Mouse (Mus musculus) hindbrain, embryonic 10.5 days (tissue): ENCODE measurements at regions not wholly inside any gene's neighbourhood (a gene's known extent, or its start where the extent isn't known, plus 50 kb on each side); places are given as distances from the start of the nearest gene placed in this dataset.

ENCODE experiments used
- DNase-seq: peaks from one replicate; pipeline ENCODE4 v3.0.0-alpha.2; 2017; ENCODE audit warnings: low spot score
- H3K27ac ChIP-seq: fragments of 300-500 bp; sonication (generic); 2 replicates; pipeline ENCODE4 v1.5.1; 2016; ENCODE audit warnings: mild to moderate bottlenecking, moderate library complexity
- H3K27me3 ChIP-seq: fragments of 300-500 bp; sonication (generic); 2 replicates; pipeline ENCODE4 v1.6.1; 2016; ENCODE audit warnings: mild to moderate bottlenecking; ENCODE audit not compliant: poor library complexity, insufficient read depth, severe bottlenecking
- H3K36me3 ChIP-seq: fragments of 300-500 bp; sonication (generic); 2 replicates; pipeline ENCODE4 v1.6.1; 2016; ENCODE audit warnings: mild to moderate bottlenecking, moderate library complexity
- H3K4me1 ChIP-seq: fragments of 300-500 bp; sonication (generic); replicated peaks from 2 replicates; pipeline ENCODE4 v1.6.1; 2016; ENCODE audit warnings: mild to moderate bottlenecking
- H3K4me3 ChIP-seq: fragments of 300-500 bp; sonication (generic); 2 replicates; pipeline ENCODE4 v1.5.1; 2016; ENCODE audit warnings: mild to moderate bottlenecking, moderate library complexity
- H3K9me3 ChIP-seq: fragments of 300-500 bp; sonication (generic); 2 replicates; pipeline ENCODE4 v1.6.1; 2016; ENCODE audit warnings: mild to moderate bottlenecking, moderate library complexity
- WGBS: fragments of 180-500 bp; shearing (Covaris S2); methylation state at CpG from one replicate; pipeline ENCODE4 v1.1.7; 2016; 5-methylcytosine and 5-hydroxymethylcytosine counted together

- Histone ChIP-seq H3K9me3 (no peaks in the 10 kb centered on the region), H3K27ac (no peak overlapping the region), H3K36me3 (no peaks in the 10 kb centered on the region), H3K4me3 (no peak overlapping the region), H3K4me1 (no peaks in the 10 kb centered on the region), H3K27me3 (no peaks in the 10 kb centered on the region)
- no peak for DNase-seq
- 87% methylated on average over 2 of the region's 2 CpGs for WGBS
Measured at GRCm38 (mm10) chr13:16325661-16326060, 314.0 kb downstream of the Inhba start.

DNA sequence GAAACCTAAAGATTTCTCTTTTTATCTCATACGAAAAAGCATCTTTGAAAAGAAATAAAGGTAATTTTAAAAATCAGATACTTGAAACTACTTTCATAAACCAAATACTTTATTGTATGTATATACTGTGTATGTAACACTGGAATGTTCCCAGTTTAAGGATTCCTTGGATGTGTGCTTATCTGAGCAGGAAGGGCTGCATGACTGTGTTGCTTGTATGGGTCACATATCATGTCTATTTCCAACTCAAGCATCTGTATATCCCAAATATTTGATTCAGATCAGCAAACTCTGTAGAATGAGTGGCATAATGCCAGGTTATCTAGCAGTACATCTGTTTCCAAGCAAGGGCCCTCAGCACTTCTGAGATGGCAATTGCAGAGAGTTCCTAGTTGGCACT, 330.1 kb downstream of the Inhba start:
- H3K9me3 ChIP-seq: no peaks in the 10 kb centered on the region
- H3K27ac ChIP-seq: no peak overlapping the region
- no peaks in the 10 kb centered on the region for H3K36me3 ChIP-seq
- no peak overlapping the region for H3K4me3 ChIP-seq
- H3K27me3 ChIP-seq: no peaks in the 10 kb centered on the region
- 88% methylated on average over 1 of the region's 1 CpGs for WGBS
- H3K4me1 ChIP-seq: no peaks in the 10 kb centered on the region
- DNase-seq: no peak

DNA sequence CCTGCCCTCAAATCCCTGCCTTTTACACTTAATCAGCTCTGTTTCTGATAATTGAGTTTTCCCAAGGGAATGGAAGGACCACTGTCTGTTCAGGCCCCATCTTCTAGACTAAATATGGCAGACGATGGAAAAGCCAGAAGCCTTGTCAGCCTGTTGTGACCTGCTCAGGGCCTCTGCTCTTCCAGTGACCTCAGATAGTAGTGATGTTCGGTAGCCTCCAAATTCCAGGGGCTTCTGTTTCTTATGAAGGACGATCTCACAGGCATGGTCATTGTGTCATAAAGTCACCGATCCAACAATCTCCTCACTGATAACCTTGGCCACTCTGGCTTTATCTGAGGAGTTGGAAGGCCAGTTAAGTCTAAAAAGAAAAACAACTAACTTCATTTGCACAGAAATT, 330.5 kb downstream of the Inhba start:
- Histone ChIP-seq H3K4me3 (no peak overlapping the region), H3K9me3 (no peaks in the 10 kb centered on the region)
- 80% methylated on average over 4 of the region's 4 CpGs for WGBS

DNA sequence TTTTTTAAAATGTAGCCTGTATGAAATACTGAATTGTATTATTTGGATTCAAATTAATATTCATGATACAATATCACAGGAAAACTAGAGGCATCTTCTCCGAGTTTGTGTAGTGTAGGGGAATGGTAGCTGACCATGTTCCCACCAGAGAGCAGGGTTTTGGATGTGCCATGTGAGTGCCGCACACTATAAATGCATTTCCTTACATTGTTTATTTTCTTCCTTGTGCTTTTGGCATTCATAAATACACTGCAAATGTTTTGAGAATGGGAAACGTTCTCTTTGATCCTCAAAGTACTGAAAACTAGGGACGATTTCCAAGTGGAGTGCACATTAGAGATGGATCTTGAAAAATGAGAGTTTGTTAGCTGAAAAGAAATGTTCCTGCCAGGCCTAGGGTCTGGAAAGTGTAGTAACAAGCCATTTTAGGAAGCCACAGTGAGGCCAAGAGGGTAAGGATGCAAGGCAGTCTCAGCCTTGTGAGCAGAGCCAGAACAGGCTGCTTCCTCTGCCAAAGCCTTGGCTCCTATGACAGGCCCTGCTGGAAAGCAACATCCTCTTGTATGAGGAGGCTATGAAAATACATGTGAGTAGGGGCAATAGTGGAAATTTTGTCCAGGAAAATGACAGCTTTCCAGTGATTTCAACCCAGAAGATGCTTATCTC, 331.8 kb downstream of the Inhba start:
- H3K4me1 ChIP-seq: no peaks in the 10 kb centered on the region
- no peaks in the 10 kb centered on the region for H3K36me3 ChIP-seq
- no peaks in the 10 kb centered on the region for H3K27me3 ChIP-seq
- H3K27ac ChIP-seq: no peak overlapping the region
- no peaks in the 10 kb centered on the region for H3K9me3 ChIP-seq
- 85% methylated on average over 4 of the region's 4 CpGs for WGBS
- DNase-seq: no peak
- no peak overlapping the region for H3K4me3 ChIP-seq

More for the DNA sequence above, 330.5 kb downstream of the Inhba start:
- no peaks in the 10 kb centered on the region for H3K36me3 ChIP-seq
- no peaks in the 10 kb centered on the region for H3K4me1 ChIP-seq
- no peak overlapping the region for H3K27ac ChIP-seq
- no peaks in the 10 kb centered on the region for H3K27me3 ChIP-seq
- no peak for DNase-seq

- Histone ChIP-seq H3K4me1 (no peaks in the 10 kb centered on the region), H3K27ac (no peak overlapping the region), H3K27me3 (no peaks in the 10 kb centered on the region), H3K4me3 (no peak overlapping the region), H3K9me3 (no peaks in the 10 kb centered on the region), H3K36me3 (no peaks in the 10 kb centered on the region)
- 50% methylated on average over 1 of the region's 1 CpGs for WGBS
- DNase-seq: no peak
Measured at GRCm38 (mm10) chr13:16349353-16349752, 337.7 kb downstream of the Inhba start.

- Histone ChIP-seq H3K4me3 (no peak overlapping the region), H3K27ac (no peak overlapping the region), H3K27me3 (no peaks in the 10 kb centered on the region), H3K36me3 (no peaks in the 10 kb centered on the region), H3K4me1 (no peaks in the 10 kb centered on the region), H3K9me3 (no peaks in the 10 kb centered on the region)
- 86% methylated on average over 3 of the region's 3 CpGs for WGBS
- DNase-seq: no peak
Measured at GRCm38 (mm10) chr13:16350061-16350460, 338.4 kb downstream of the Inhba start.

DNA sequence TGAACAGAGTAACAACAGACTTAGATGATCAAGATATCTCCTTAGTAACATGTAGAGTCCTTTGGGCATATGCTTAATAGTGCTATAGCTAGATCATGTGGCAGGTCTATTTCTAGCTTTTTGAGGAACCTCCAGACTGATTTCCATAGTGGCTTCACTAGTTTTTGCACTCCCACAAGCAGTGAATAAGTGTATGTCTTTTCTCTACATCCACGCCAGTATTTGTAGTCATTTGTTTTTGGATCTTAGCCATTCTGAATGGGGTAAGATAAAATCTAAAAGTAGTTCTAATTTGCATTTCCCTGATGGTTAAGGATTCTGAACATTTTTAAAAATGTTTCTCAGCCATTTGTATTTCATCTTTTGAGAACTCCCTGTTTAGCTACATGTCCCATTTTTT, 343.7 kb downstream of the Inhba start:
- H3K27me3 ChIP-seq: no peaks in the 10 kb centered on the region
- WGBS: 92% methylated on average over 1 of the region's 1 CpGs
- H3K4me1 ChIP-seq: no peaks in the 10 kb centered on the region
- H3K4me3 ChIP-seq: no peak overlapping the region
- no peaks in the 10 kb centered on the region for H3K36me3 ChIP-seq
- H3K27ac ChIP-seq: no peak overlapping the region
- no peak for DNase-seq
- no peaks in the 10 kb centered on the region for H3K9me3 ChIP-seq

- WGBS: 93% methylated on average over 5 of the region's 5 CpGs
- Histone ChIP-seq H3K27me3 (no peaks in the 10 kb centered on the region), H3K36me3 (no peaks in the 10 kb centered on the region), H3K4me1 (no peaks in the 10 kb centered on the region), H3K4me3 (no peak overlapping the region), H3K27ac (no peak overlapping the region), H3K9me3 (no peaks in the 10 kb centered on the region)
- DNase-seq: no peak
Measured at GRCm38 (mm10) chr13:16379492-16379891, 367.8 kb downstream of the Inhba start.

- 90% methylated on average over 2 of the region's 2 CpGs for WGBS
- Histone ChIP-seq H3K9me3 (no peaks in the 10 kb centered on the region), H3K4me3 (no peak overlapping the region)
Measured at GRCm38 (mm10) chr13:16379949-16380348, 368.3 kb downstream of the Inhba start.

DNA sequence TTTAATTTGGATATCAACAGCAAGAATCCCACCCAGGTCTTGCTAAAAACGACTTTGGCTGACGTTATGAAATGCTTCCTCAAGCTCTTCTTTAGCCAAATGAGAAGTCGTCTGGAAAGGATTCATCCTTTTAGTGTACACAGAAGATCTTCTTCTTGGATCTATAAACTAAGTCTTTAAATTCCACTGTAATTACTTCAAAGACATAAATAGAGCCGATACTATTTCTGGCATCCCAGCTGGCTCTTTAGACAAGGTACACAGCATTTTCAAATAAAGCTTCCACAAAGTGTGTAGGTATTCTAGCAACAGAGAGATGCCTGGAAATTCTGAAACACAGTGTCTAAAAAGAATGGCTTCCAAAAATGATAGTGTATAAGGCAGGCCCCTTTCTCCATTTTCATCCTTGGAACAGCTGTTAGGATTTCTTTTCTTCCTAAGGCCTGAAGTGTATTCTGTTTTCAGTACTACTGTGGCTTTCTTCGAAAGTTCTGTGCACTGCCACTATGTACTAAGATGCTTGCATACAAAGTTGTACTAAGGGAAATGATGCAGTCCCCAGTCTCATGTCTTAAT, 371.4 kb downstream of the Inhba start:
- Histone ChIP-seq H3K4me1 (no peaks in the 10 kb centered on the region), H3K4me3 (no peak overlapping the region), H3K9me3 (no peaks in the 10 kb centered on the region), H3K27ac (no peak overlapping the region), H3K27me3 (no peaks in the 10 kb centered on the region), H3K36me3 (no peaks in the 10 kb centered on the region)
- 86% methylated on average over 5 of the region's 5 CpGs for WGBS
- DNase-seq: no peak

More at GRCm38 (mm10) chr13:16379949-16380348, 368.3 kb downstream of the Inhba start:
- Histone ChIP-seq H3K27me3 (no peaks in the 10 kb centered on the region), H3K27ac (no peak overlapping the region), H3K4me1 (no peaks in the 10 kb centered on the region), H3K36me3 (no peaks in the 10 kb centered on the region)
- no peak for DNase-seq

DNA sequence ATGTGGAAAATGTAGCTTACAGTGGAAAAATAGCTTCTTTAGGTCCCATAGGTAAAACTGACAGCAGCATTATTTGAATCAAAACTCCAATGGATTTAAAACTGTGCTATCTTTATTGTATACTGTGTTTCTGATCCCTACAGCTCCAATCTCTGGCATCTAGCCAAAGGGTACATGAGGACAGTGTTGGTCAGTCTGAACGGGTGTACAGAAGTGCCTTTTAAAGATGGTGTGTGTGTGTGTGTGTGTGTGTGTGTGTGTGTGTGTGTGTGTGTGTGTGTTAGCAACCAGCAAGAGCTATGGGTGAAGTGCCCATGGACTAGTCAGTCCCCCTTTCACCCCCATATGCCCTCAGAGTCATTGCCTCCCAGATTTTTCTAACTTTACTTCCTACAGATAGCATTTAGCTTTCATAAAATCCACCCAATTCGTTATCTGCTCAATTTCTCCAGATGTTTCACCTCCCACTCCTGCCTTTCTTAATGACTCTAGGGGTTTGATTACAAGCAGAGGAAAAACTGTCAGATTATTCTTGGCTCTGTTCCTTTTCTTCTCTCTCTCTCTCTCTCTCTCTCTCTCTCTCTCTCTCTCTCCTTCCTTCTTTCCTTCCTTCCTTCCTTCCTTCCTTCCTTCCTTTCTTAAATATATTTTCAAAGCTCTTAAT, 404.8 kb downstream of the Inhba start:
- WGBS: 79% methylated on average over 2 of the region's 2 CpGs
- Histone ChIP-seq H3K4me3 (no peak overlapping the region), H3K27ac (no peak overlapping the region), H3K27me3 (no peaks in the 10 kb centered on the region), H3K36me3 (no peaks in the 10 kb centered on the region), H3K9me3 (no peaks in the 10 kb centered on the region), H3K4me1 (no peaks in the 10 kb centered on the region)
- no peak for DNase-seq

GRCm38 (mm10) chr13:16424147-16424546, 412.5 kb downstream of the Inhba start:
- DNase-seq: no peak
- WGBS: 81% methylated on average over 2 of the region's 2 CpGs
- Histone ChIP-seq H3K4me3 (no peak overlapping the region), H3K27ac (no peak overlapping the region), H3K9me3 (no peaks in the 10 kb centered on the region), H3K4me1 (no peaks in the 10 kb centered on the region), H3K36me3 (no peaks in the 10 kb centered on the region), H3K27me3 (no peaks in the 10 kb centered on the region)

DNA sequence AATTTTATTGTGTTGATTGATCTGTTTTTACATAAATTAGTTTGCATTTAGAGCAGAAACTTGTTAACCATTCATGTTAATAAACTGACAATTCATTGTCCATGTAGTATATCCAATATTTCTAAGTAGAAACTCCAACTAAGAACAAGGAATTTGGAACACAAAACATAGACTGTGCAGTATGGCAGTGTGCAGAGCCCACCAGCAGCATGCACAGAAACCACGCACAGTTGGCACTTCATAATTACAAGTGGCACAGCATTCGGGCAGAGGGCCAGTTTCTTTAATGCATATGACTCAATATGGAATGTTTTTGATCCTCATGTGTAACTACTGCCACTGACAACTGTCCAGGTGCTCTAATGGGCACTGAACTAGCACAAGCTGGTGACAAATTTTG, 423.8 kb downstream of the Inhba start:
- H3K36me3 ChIP-seq: no peaks in the 10 kb centered on the region
- no peak overlapping the region for H3K27ac ChIP-seq
- 82% methylated on average over 2 of the region's 2 CpGs for WGBS
- H3K4me1 ChIP-seq: no peaks in the 10 kb centered on the region
- no peak overlapping the region for H3K4me3 ChIP-seq
- no peaks in the 10 kb centered on the region for H3K9me3 ChIP-seq
- no peak for DNase-seq
- H3K27me3 ChIP-seq: no peaks in the 10 kb centered on the region
